11 mouse cellular contexts compared by ENCODE assay signal in the genomic region with DNA sequence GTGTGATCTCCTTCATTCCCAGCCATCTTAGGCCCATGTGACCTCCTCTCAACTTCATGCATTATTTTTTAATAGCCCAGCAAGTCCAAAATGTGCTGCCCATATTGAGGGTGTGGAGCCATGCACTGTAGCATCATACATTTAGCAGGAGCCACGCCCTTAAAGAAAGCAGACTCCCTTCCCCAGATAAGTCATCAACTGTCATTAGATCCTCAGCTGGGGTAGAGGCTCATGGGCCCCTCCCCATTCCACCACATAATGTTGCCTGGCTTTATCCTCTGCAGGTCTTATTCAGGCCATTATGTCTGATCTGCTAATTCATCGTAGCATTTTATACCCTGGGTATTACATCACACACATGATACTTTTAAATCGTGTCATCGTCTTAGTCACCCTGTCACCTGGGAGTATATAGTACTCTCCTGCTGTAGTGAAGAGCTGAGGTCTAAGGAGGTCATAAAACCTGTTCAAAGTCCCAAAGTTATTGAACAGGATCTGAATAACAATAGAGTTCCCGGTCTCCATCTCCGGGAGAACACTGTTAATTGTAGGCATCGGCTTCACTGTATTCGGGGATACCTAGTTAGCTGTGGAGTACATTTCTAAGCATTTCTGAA.
"Had no signal": no experiment of that assay in that cellular context is flagged by ENCODE, and none has a peak within 500 bp of the region (broad histone marks: within the 10 kb centered on the region; RNA-seq: fewer than 3 reads in every experiment).

No protein-coding gene starts in this region.

- ATAC-seq: inflammation-experienced regulatory T-cells, adult 6 months; lung, postnatal 0 days had no signal

- H3K4me1 ChIP-seq: kidney, embryonic 15.5 days; limb, embryonic 15.5 days; midbrain, embryonic 12.5 days had no signal

- H3K9me3 ChIP-seq: limb, embryonic 15.5 days had no signal

- DNase-seq: kidney, adult 2 months; kidney, postnatal 14 days; lung, adult 2 months; lung, postnatal 36 days; right cerebral cortex, postnatal 4 days; thymus, postnatal 4 days had no signal

- H3K4me2 ChIP-seq: kidney, embryonic 15.5 days; limb, embryonic 15.5 days; midbrain, embryonic 12.5 days had no signal

- H3K9ac ChIP-seq: kidney, embryonic 15.5 days; limb, embryonic 15.5 days; midbrain, embryonic 12.5 days had no signal

- H3K36me3 ChIP-seq: kidney, embryonic 15.5 days; limb, embryonic 15.5 days; midbrain, embryonic 12.5 days had no signal

- H3K4me3 ChIP-seq: kidney, embryonic 15.5 days; limb, embryonic 15.5 days; midbrain, embryonic 12.5 days had no signal

- H3K27me3 ChIP-seq: kidney, embryonic 15.5 days; limb, embryonic 15.5 days; midbrain, embryonic 12.5 days had no signal

- H3K27ac ChIP-seq: kidney, embryonic 15.5 days; limb, embryonic 15.5 days; midbrain, embryonic 12.5 days had no signal
